ENCODE assay signal across 15 mouse cellular contexts in genomic region chr6:23383004-23383347, GRCm38 (mm10).
DNase-seq lines count a peak whose midpoint lies in the region; ATAC-seq lines count a peak whose summit lies in the region.
"Had no signal": no experiment of that assay in that cellular context is flagged by ENCODE, and none has a peak within 500 bp of the region (broad histone marks: within the 10 kb centered on the region; RNA-seq: fewer than 3 reads in every experiment).

No protein-coding gene starts in this region.

- 3% methylated on average over 1 of the region's 1 CpGs for WGBS in forebrain, embryonic 11.5 days
- WGBS in hindbrain, embryonic 14.5 days = 8% methylated on average over 1 of the region's 1 CpGs
- WGBS in midbrain, embryonic 13.5 days = 12% methylated on average over 1 of the region's 1 CpGs

- no peaks in the 10 kb centered on the region for H3K36me3 ChIP-seq in forebrain, embryonic 11.5 days (ENCODE audit: control insufficient read depth, insufficient read depth, low read length)
- no peaks in the 10 kb centered on the region for H3K36me3 ChIP-seq in hindbrain, embryonic 14.5 days (replicated peaks; ENCODE audit: control insufficient read depth, insufficient read depth)
- no peaks in the 10 kb centered on the region for H3K36me3 ChIP-seq in midbrain, embryonic 13.5 days
- H3K36me3 ChIP-seq: G1E; heart, embryonic 15.5 days had no signal

- peak overlapping the region; percentile 36; the same call in 1 of the 2 replicates for H3K4me2 ChIP-seq in forebrain, embryonic 11.5 days (ENCODE audit: low read depth, low read length, severe bottlenecking)
- H3K4me2 ChIP-seq in hindbrain, embryonic 14.5 days (replicated peaks) = peak overlapping the region; percentile 44
- H3K4me2 ChIP-seq in midbrain, embryonic 13.5 days (replicated peaks) = peak overlapping the region; percentile 38
- H3K4me2 ChIP-seq: heart, embryonic 15.5 days had no signal

- no peak overlapping the region for H3K9ac ChIP-seq in forebrain, embryonic 11.5 days (ENCODE audit: low read length)
- H3K9ac ChIP-seq in hindbrain, embryonic 14.5 days = 0 out of 2 replicates have a peak overlapping the region, but pooled peaks have one; percentile 4
- no peak overlapping the region for H3K9ac ChIP-seq in midbrain, embryonic 13.5 days (replicated peaks)
- H3K9ac ChIP-seq: heart, embryonic 15.5 days had no signal

- no peaks in the 10 kb centered on the region for H3K9me3 ChIP-seq in forebrain, embryonic 11.5 days (ENCODE audit: control insufficient read depth, low read length)
- no peaks in the 10 kb centered on the region for H3K9me3 ChIP-seq in hindbrain, embryonic 14.5 days (ENCODE audit: control insufficient read depth, low read length)
- H3K9me3 ChIP-seq in midbrain, embryonic 13.5 days = no peaks in the 10 kb centered on the region
- H3K9me3 ChIP-seq: G1E; heart, embryonic 15.5 days had no signal

- DNase-seq in embryo, embryonic 10 days (ENCODE audit: low spot score) = peak; percentile 24
- DNase-seq in forebrain, embryonic 11.5 days (ENCODE audit: low spot score) = no peak
- no peak for DNase-seq in hindbrain, embryonic 14.5 days (ENCODE audit: low spot score)
- DNase-seq in spleen, adult 12 weeks (ENCODE audit: low spot score) = no peak
- DNase-seq in lung, postnatal 4 days = no peak
- no peak for DNase-seq in adrenal gland, postnatal 36 days
- DNase-seq: cerebellum, adult 9-11 months; gastrocnemius, postnatal 36 days; kidney, postnatal 36 days; lung, adult 18-20 months had no signal

- H3K4me3 ChIP-seq in forebrain, embryonic 11.5 days (ENCODE audit: low read depth, low read length) = no peak overlapping the region
- H3K4me3 ChIP-seq in hindbrain, embryonic 14.5 days (replicated peaks; ENCODE audit: low read length) = no peak overlapping the region
- H3K4me3 ChIP-seq in midbrain, embryonic 13.5 days (replicated peaks) = no peak overlapping the region
- H3K4me3 ChIP-seq: erythroblast, embryonic 14.5 days; heart, embryonic 15.5 days had no signal

- H3K27me3 ChIP-seq in forebrain, embryonic 11.5 days (ENCODE audit: control insufficient read depth, insufficient read depth, low read length) = peaks cover 1% of the 10 kb centered on the region; the same call in 1 of the 2 replicates
- H3K27me3 ChIP-seq in hindbrain, embryonic 14.5 days (ENCODE audit: control insufficient read depth, insufficient read depth, low read length) = peaks cover 4% of the 10 kb centered on the region; the same call in 1 of the 2 replicates
- peaks cover 59% of the 10 kb centered on the region for H3K27me3 ChIP-seq in midbrain, embryonic 13.5 days
- H3K27me3 ChIP-seq: heart, embryonic 15.5 days had no signal

- H3K4me1 ChIP-seq in forebrain, embryonic 11.5 days (replicated peaks; ENCODE audit: control insufficient read depth, insufficient read depth, low read length) = peaks cover 7% of the 10 kb centered on the region; the same call in 1 of the 2 replicates
- H3K4me1 ChIP-seq in hindbrain, embryonic 14.5 days (replicated peaks; ENCODE audit: control insufficient read depth, insufficient read depth, low read length) = peaks cover 15% of the 10 kb centered on the region
- H3K4me1 ChIP-seq in midbrain, embryonic 13.5 days (replicated peaks) = peaks cover 18% of the 10 kb centered on the region
- H3K4me1 ChIP-seq: heart, embryonic 15.5 days had no signal

- ATAC-seq in forebrain, embryonic 11.5 days (replicated peaks; ENCODE audit: low FRiP score) = peak; percentile 87
- ATAC-seq in hindbrain, embryonic 14.5 days (ENCODE audit: low FRiP score) = peak; percentile 34
- ATAC-seq in midbrain, embryonic 13.5 days = peak; percentile 78
- no peak for ATAC-seq in cerebellum, adult (ENCODE audit: insufficient number of reproducible peaks, low FRiP score, low TSS enrichment)

- peak overlapping the region; percentile 63 for H3K27ac ChIP-seq in forebrain, embryonic 11.5 days (ENCODE audit: low read depth, low read length)
- H3K27ac ChIP-seq in hindbrain, embryonic 14.5 days = no peak overlapping the region
- H3K27ac ChIP-seq in midbrain, embryonic 13.5 days = peak overlapping the region; percentile 14; the same call in 1 of the 2 replicates
- H3K27ac ChIP-seq: heart, embryonic 15.5 days had no signal
